Mouse (Mus musculus) brain, embryonic 14.5 days (tissue): ENCODE results near the gene Card9.

Source experiments
- CTCF ChIP-seq: fragments of 200-500 bp; IDR thresholded peaks from 2 replicates; pipeline ENCODE4 v1.5.1; 2012; ENCODE audit warnings: inconsistent platforms, mild to moderate bottlenecking, moderate library complexity, borderline replicate concordance; ENCODE audit not compliant: insufficient read depth, insufficient read length; ENCODE audit errors: extremely low read depth
- POLR2A ChIP-seq: fragments of 200-500 bp; IDR thresholded peaks from 2 replicates; pipeline ENCODE4 v1.6.1; 2012; ENCODE audit warnings: mild to moderate bottlenecking, inconsistent platforms, borderline replicate concordance; ENCODE audit not compliant: poor library complexity, insufficient read depth, insufficient read length, severe bottlenecking; ENCODE audit errors: extremely low read depth

DNA sequence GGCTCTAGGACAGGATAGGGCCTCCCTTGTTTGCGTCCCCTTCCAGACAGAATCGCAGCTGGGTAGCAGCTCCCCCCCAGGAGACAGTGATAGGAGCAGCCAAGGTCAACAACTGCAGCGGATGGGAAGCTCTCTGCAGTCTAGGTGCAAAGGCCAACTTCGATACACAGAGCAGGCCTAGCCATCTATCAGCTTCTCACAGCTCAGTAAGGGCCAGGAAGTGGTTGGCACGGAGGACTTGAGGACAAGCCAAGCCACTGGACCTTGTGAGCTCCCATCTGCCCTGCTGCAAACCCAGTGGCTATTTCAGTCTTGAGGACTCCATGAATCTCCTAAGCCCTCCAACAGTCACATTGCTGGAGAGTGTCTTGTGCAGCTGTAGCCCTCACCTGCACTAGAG is 38.9 kb upstream of the Card9 start:
- no peak for TF ChIP-seq CTCF
- no peak for TF ChIP-seq POLR2A
